Mouse (Mus musculus): Measurements from ENCODE around the gene Gm5767.
"Not testable (repeated sequence)": the region's sequence is repeated elsewhere in the genome, so short reads cannot be mapped to it uniquely, and the experiment has no call there.

The Gm5767 gene

GRCm38 (mm10) chr16:8714851-8715250 lies 34.3 kb downstream of the Gm5767 start:
- no peak for DNase-seq

- DNase-seq: no peak
Measured at GRCm38 (mm10) chr16:8715513-8716080, 35.0 kb downstream of the Gm5767 start.

- DNase-seq: no peak
Measured at GRCm38 (mm10) chr16:8716300-8716699, 35.7 kb downstream of the Gm5767 start.

- no peak for DNase-seq
Measured at GRCm38 (mm10) chr16:8717744-8718143, 37.2 kb downstream of the Gm5767 start.

- DNase-seq: no peak
Measured at GRCm38 (mm10) chr16:8720447-8720846, 39.9 kb downstream of the Gm5767 start.

- no peak for DNase-seq
Measured at GRCm38 (mm10) chr16:8724031-8724430, 43.5 kb downstream of the Gm5767 start.

- DNase-seq: no peak
Measured at GRCm38 (mm10) chr16:8725807-8726206, 45.2 kb downstream of the Gm5767 start.

GRCm38 (mm10) chr16:8728111-8728748 lies 47.7 kb downstream of the Gm5767 start:
- DNase-seq: no peak

GRCm38 (mm10) chr16:8731630-8732029 lies 51.1 kb downstream of the Gm5767 start:
- no peak for DNase-seq

GRCm38 (mm10) chr16:8732450-8732849 lies 51.9 kb downstream of the Gm5767 start:
- not testable (repeated sequence) for DNase-seq

Data from thymus, postnatal 14 days (tissue).